Mouse (Mus musculus): ENCODE measurements around the gene Tmem179b. TPM values are rescaled to one million over a fixed set of nuclear protein-coding genes. Genes with fewer than 3 reads are reported as not detected.
"Not testable (repeated sequence)": the region's sequence is repeated elsewhere in the genome, so short reads cannot be mapped to it uniquely, and the experiment has no call there.

The Tmem179b gene
- polyA plus RNA-seq, 1 experiment = 88.7 TPM

- WGBS = 94% methylated on average over 6 of the region's 6 CpGs
- no peak for DNase-seq
- no peak overlapping the region for H3K4me3 ChIP-seq (replicated peaks; ENCODE audit: extremely low read depth, low read depth, low read length)
- TF ChIP-seq CTCF (IDR thresholded peaks at IDR 0.05; ENCODE audit: insufficient read depth, low read length) (no peak), POLR2A (IDR thresholded peaks at IDR 0.05; ENCODE audit: borderline replicate concordance, extremely low read depth, low read depth, low read length) (no peak)
- peaks cover 13% of the 10 kb centered on the region for H3K4me1 ChIP-seq (ENCODE audit: control insufficient read depth, insufficient read depth, low read length)
Observed at GRCm38 (mm10) chr19:8739646-8740045, 34.6 kb downstream of the Tmem179b start.

DNA sequence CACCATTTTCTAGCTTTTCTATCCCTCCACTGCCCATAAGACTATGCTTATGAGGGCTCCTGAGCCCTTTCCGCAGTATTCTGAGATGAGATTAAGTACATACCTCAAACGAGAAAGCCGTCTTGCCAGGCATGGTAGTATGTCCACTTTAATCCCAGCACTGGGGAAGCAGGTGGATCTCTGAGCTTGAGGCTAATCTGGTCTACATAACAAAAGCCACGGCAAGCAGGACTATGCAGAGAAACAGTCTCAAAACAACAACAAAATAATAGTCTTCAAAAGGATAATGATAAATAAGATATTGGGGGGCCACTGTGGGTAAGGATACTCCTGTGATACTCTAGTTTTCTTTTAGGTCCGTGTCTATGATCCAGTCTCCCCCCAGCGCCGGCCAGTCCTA is 35.4 kb downstream of the Tmem179b start:
- no peak for DNase-seq
- peaks cover 13% of the 10 kb centered on the region for H3K4me1 ChIP-seq (ENCODE audit: control insufficient read depth, insufficient read depth, low read length)
- TF ChIP-seq POLR2A (IDR thresholded peaks at IDR 0.05; ENCODE audit: borderline replicate concordance, extremely low read depth, low read depth, low read length) (no peak), CTCF (IDR thresholded peaks at IDR 0.05; ENCODE audit: insufficient read depth, low read length) (no peak)
- no peak overlapping the region for H3K4me3 ChIP-seq (replicated peaks; ENCODE audit: extremely low read depth, low read depth, low read length)
- 88% methylated on average over 7 of the region's 7 CpGs for WGBS

GRCm38 (mm10) chr19:8736160-8736467 is 38.2 kb downstream of the Tmem179b start:
- no peak for DNase-seq
- TF ChIP-seq CTCF (IDR thresholded peaks at IDR 0.05; ENCODE audit: insufficient read depth, low read length) = no peak
- no peak for TF ChIP-seq POLR2A (IDR thresholded peaks at IDR 0.05; ENCODE audit: borderline replicate concordance, extremely low read depth, low read depth, low read length)
- Histone ChIP-seq H3K4me1 (ENCODE audit: control insufficient read depth, insufficient read depth, low read length) (peaks cover 5% of the 10 kb centered on the region), H3K4me3 (replicated peaks; ENCODE audit: extremely low read depth, low read depth, low read length) (peak overlapping the region; percentile 97)
- WGBS = 3% methylated on average over 11 of the region's 11 CpGs

DNA sequence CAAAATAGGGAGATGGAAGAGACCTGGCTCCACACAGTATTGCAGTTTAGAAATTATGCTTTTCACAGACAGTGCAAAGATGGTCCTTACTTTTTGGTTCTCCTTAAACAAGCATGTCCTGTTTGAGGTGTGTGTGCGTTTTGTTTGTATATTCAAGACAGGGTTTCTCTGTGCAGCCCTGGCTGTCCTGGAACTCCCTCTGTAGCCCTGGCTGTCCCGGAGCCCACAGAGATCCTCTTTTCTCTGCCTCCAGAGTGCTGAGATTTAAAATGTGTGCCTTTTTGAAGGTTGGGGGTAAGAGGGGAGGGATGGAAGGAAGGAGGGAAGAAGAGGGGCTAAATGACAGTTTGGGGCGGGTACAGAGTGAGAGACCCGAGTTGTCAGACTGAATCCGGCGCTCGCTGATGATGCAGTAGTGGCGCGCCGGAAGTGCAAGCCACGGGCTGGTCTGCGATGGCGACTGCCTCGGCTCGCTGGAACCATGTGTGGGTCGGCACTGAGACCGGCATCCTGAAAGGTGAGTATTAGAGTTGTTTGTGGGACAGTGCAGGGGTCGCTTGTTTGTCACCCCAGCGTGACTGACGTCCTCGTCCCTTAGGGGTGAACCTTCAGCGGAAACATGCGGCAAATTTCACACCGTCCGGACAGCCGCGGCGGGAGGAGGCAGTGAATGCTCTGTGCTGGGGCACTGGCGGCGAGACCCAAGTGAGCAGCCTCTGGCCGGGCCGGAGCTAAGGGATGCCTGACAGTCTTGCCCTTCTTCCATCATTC is 38.7 kb downstream of the Tmem179b start, which contains the start of gene Wdr74:
TSS of gene Wdr74 (plus strand) at position 439 of the 771 bp plus-strand sequence.
- Histone ChIP-seq H3K4me3 (replicated peaks; ENCODE audit: extremely low read depth, low read depth, low read length) (peak within 1 kb of the TSS; percentile 97), H3K4me1 (ENCODE audit: control insufficient read depth, insufficient read depth, low read length) (peaks cover 1% of the 10 kb centered on the region)
- TF ChIP-seq CTCF (IDR thresholded peaks at IDR 0.05; ENCODE audit: insufficient read depth, low read length) = no peak
- peak; percentile 89 for TF ChIP-seq POLR2A (IDR thresholded peaks at IDR 0.05; ENCODE audit: borderline replicate concordance, extremely low read depth, low read depth, low read length)
- under 1% methylated on average over 32 of the region's 32 CpGs for WGBS
- peak; percentile 92 for DNase-seq

- no peaks in the 10 kb centered on the region for H3K4me1 ChIP-seq (ENCODE audit: control insufficient read depth, insufficient read depth, low read length)
- 53% methylated on average over 3 of the region's 3 CpGs for WGBS
- DNase-seq = no peak
- no peak for TF ChIP-seq CTCF (IDR thresholded peaks at IDR 0.05; ENCODE audit: insufficient read depth, low read length)
- no peak for TF ChIP-seq POLR2A (IDR thresholded peaks at IDR 0.05; ENCODE audit: borderline replicate concordance, extremely low read depth, low read depth, low read length)
- no peak overlapping the region for H3K4me3 ChIP-seq (replicated peaks; ENCODE audit: extremely low read depth, low read depth, low read length)
Observed at GRCm38 (mm10) chr19:8734334-8734733, 39.9 kb downstream of the Tmem179b start.

DNA sequence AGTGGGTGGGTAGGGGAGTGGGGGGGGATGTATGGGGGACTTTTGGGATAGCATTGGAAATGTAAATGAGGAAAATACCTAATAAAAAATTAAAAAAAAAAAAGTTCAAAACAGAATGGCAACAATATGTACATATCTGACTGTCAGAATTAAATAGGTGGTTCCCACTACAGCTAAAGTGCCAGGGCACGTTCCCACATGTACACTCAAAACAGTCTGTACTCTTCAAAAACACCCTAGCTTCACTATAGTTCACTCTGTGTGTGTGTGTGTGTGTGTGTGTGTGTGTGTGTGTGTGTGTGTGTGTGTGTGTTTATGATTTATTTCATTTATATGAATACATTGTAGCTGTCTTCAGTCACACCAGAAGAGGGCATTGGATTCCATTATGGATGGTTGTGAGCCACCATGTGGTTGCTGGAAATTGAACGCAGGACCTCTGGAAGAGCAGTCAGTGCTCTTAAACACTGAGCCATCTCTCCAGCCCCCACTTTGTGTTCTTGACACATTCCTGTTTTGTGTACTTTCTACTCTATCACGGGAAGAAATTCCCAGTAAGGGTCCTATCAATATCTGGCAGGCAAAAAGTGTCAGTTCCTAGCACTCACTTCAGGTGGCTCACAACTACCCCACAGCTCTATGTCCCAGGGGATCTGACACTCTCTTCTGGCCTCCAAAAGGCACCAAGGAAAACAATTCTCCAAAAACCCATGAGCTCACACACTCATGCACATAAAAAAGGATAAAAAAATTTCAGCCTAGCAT is 45.8 kb downstream of the Tmem179b start:
- not testable (repeated sequence) for DNase-seq; H3K4me1 ChIP-seq (ENCODE audit: control insufficient read depth, insufficient read depth, low read length); H3K4me3 ChIP-seq (replicated peaks; ENCODE audit: extremely low read depth, low read depth, low read length)
- WGBS = 41% methylated on average over 3 of the region's 3 CpGs

- TF ChIP-seq POLR2A (IDR thresholded peaks at IDR 0.05; ENCODE audit: borderline replicate concordance, extremely low read depth, low read depth, low read length) (no peak), CTCF (IDR thresholded peaks at IDR 0.05; ENCODE audit: insufficient read depth, low read length) (no peak)
Observed at GRCm38 (mm10) chr19:8727495-8728114, 46.7 kb downstream of the Tmem179b start.

GRCm38 (mm10) chr19:8726609-8727390 is 47.5 kb downstream of the Tmem179b start:
- DNase-seq = no peak
- Histone ChIP-seq H3K4me3 (replicated peaks; ENCODE audit: extremely low read depth, low read depth, low read length) (no peak overlapping the region), H3K4me1 (ENCODE audit: control insufficient read depth, insufficient read depth, low read length) (no peaks in the 10 kb centered on the region; the same call in none of the 2 replicates)
- WGBS = 59% methylated on average over 3 of the region's 3 CpGs
- TF ChIP-seq CTCF (IDR thresholded peaks at IDR 0.05; ENCODE audit: insufficient read depth, low read length) (no peak), POLR2A (IDR thresholded peaks at IDR 0.05; ENCODE audit: borderline replicate concordance, extremely low read depth, low read depth, low read length) (no peak)

More at GRCm38 (mm10) chr19:8727495-8728114, 46.7 kb downstream of the Tmem179b start:
- Histone ChIP-seq H3K4me3 (replicated peaks; ENCODE audit: extremely low read depth, low read depth, low read length) (no peak overlapping the region), H3K4me1 (ENCODE audit: control insufficient read depth, insufficient read depth, low read length) (no peaks in the 10 kb centered on the region; the same call in none of the 2 replicates)
- no peak for DNase-seq
- WGBS = 38% methylated on average over 5 of the region's 5 CpGs

GRCm38 (mm10) chr19:8725081-8725613 is 49.1 kb downstream of the Tmem179b start:
- TF ChIP-seq POLR2A (IDR thresholded peaks at IDR 0.05; ENCODE audit: borderline replicate concordance, extremely low read depth, low read depth, low read length) = no peak
- TF ChIP-seq CTCF (IDR thresholded peaks at IDR 0.05; ENCODE audit: insufficient read depth, low read length) = no peak
- Histone ChIP-seq H3K4me3 (replicated peaks; ENCODE audit: extremely low read depth, low read depth, low read length) (no peak overlapping the region), H3K4me1 (ENCODE audit: control insufficient read depth, insufficient read depth, low read length) (no peaks in the 10 kb centered on the region; the same call in none of the 2 replicates)
- 48% methylated on average over 4 of the region's 4 CpGs for WGBS
- no peak for DNase-seq

Data from lung, adult 2 months (tissue).